Mouse (Mus musculus): ENCODE measurements around the gene Akap9. TPM values are rescaled to one million over a fixed set of nuclear protein-coding genes. Genes with fewer than 3 reads are reported as not detected.
"Not testable (repeated sequence)": the region's sequence is repeated elsewhere in the genome, so short reads cannot be mapped to it uniquely, and the experiment has no call there.

Gene Akap9
- polyA plus RNA-seq, 1 experiment from 2014 or later: 103 TPM

- H3K9me3 ChIP-seq (ENCODE audit: control insufficient read depth, low read length): no peaks in the 10 kb centered on the region
- no peaks in the 10 kb centered on the region; the same call in 1 of the 2 replicates for H3K4me1 ChIP-seq (replicated peaks; ENCODE audit: control insufficient read depth, insufficient read depth)
- H3K27me3 ChIP-seq (ENCODE audit: control insufficient read depth, insufficient read depth, low read length): no peaks in the 10 kb centered on the region
- peaks cover 9% of the 10 kb centered on the region for H3K36me3 ChIP-seq (ENCODE audit: control insufficient read depth, insufficient read depth, low read length)
- H3K27ac ChIP-seq (replicated peaks): peak overlapping the region; percentile 93
- WGBS: 1% methylated on average over 41 of the region's 41 CpGs
- peak overlapping the region; percentile 94 for H3K4me2 ChIP-seq (replicated peaks; ENCODE audit: low read depth)
- peak overlapping the region; percentile 96 for H3K4me3 ChIP-seq (ENCODE audit: low read depth, low read length)
- ATAC-seq (ENCODE audit: low FRiP score, low TSS enrichment) (peak; percentile 43; the same call in 1 of the 2 replicates), DNase-seq (ENCODE audit: low spot score) (no peak)
- peak overlapping the region; percentile 79 for H3K9ac ChIP-seq (ENCODE audit: low read length)
- TF ChIP-seq CTCF (IDR thresholded peaks at IDR 0.05; ENCODE audit: low read depth) (no peak), EP300 (optimal IDR thresholded peaks at IDR 0.05) (no peak)
These were observed 175.9 kb downstream of the Akap9 start for GRCm38 (mm10) chr5:4103626-4104340.

GRCm38 (mm10) chr5:4104341-4105040, 176.6 kb downstream of the Akap9 start, which contains the start of gene Cyp51:
TSS of gene Cyp51 (minus strand) at chr5:4104746.
- WGBS: under 1% methylated on average over 58 of the region's 59 CpGs

GRCm38 (mm10) chr5:4105651-4106186, 177.9 kb downstream of the Akap9 start:
- WGBS: 84% methylated on average over 2 of the region's 2 CpGs
- TF ChIP-seq CTCF (IDR thresholded peaks at IDR 0.05; ENCODE audit: low read depth) (no peak), EP300 (optimal IDR thresholded peaks at IDR 0.05) (no peak)
- no peaks in the 10 kb centered on the region for H3K36me3 ChIP-seq (ENCODE audit: control insufficient read depth, insufficient read depth, low read length)
- no peak overlapping the region for H3K4me2 ChIP-seq (replicated peaks; ENCODE audit: low read depth)
- H3K9me3 ChIP-seq (ENCODE audit: control insufficient read depth, low read length): no peaks in the 10 kb centered on the region
- no peak for DNase-seq (ENCODE audit: low spot score)
- no peaks in the 10 kb centered on the region; the same call in 1 of the 2 replicates for H3K4me1 ChIP-seq (replicated peaks; ENCODE audit: control insufficient read depth, insufficient read depth)
- no peak overlapping the region for H3K4me3 ChIP-seq (ENCODE audit: low read depth, low read length)
- no peak overlapping the region for H3K9ac ChIP-seq (ENCODE audit: low read length)
- no peaks in the 10 kb centered on the region for H3K27me3 ChIP-seq (ENCODE audit: control insufficient read depth, insufficient read depth, low read length)
- no peak for ATAC-seq (ENCODE audit: low FRiP score, low TSS enrichment)
- H3K27ac ChIP-seq (replicated peaks): no peak overlapping the region

More at GRCm38 (mm10) chr5:4104341-4105040, 176.6 kb downstream of the Akap9 start, which contains the start of gene Cyp51:
- Histone ChIP-seq H3K4me2 (replicated peaks; ENCODE audit: low read depth) (peak within 1 kb of the TSS; percentile 94), H3K4me1 (replicated peaks; ENCODE audit: control insufficient read depth, insufficient read depth) (no peaks in the 10 kb centered on the region; the same call in 1 of the 2 replicates), H3K4me3 (ENCODE audit: low read depth, low read length) (peak within 1 kb of the TSS; percentile 96), H3K27ac (replicated peaks) (peak within 1 kb of the TSS; percentile 93), H3K27me3 (ENCODE audit: control insufficient read depth, insufficient read depth, low read length) (no peaks in the 10 kb centered on the region), H3K36me3 (ENCODE audit: control insufficient read depth, insufficient read depth, low read length) (peaks cover 7% of the 10 kb centered on the region), H3K9me3 (ENCODE audit: control insufficient read depth, low read length) (no peaks in the 10 kb centered on the region), H3K9ac (ENCODE audit: low read length) (peak within 1 kb of the TSS; percentile 79)
- DNase-seq (ENCODE audit: low spot score) (peak; percentile 93), ATAC-seq (ENCODE audit: low FRiP score, low TSS enrichment) (peak; percentile 99)
- TF ChIP-seq CTCF (IDR thresholded peaks at IDR 0.05; ENCODE audit: low read depth): peak; percentile 8; the same call in 1 of the 2 replicates
- TF ChIP-seq EP300 (optimal IDR thresholded peaks at IDR 0.05): no peak

- H3K27ac ChIP-seq (replicated peaks); DNase-seq (ENCODE audit: low spot score); H3K9ac ChIP-seq (ENCODE audit: low read length); H3K27me3 ChIP-seq (ENCODE audit: control insufficient read depth, insufficient read depth, low read length); H3K9me3 ChIP-seq (ENCODE audit: control insufficient read depth, low read length); H3K4me2 ChIP-seq (replicated peaks; ENCODE audit: low read depth); H3K4me1 ChIP-seq (replicated peaks; ENCODE audit: control insufficient read depth, insufficient read depth); ATAC-seq (ENCODE audit: low FRiP score, low TSS enrichment); H3K4me3 ChIP-seq (ENCODE audit: low read depth, low read length); H3K36me3 ChIP-seq (ENCODE audit: control insufficient read depth, insufficient read depth, low read length): not testable (repeated sequence)
- WGBS: 72% methylated on average over 7 of the region's 7 CpGs
These were observed 179.2 kb downstream of the Akap9 start for GRCm38 (mm10) chr5:4107056-4107455.

GRCm38 (mm10) chr5:4112570-4113098, 184.8 kb downstream of the Akap9 start:
- DNase-seq (ENCODE audit: low spot score): no peak
- ATAC-seq (ENCODE audit: low FRiP score, low TSS enrichment): no peak
- H3K9me3 ChIP-seq (ENCODE audit: control insufficient read depth, low read length): no peaks in the 10 kb centered on the region
- H3K4me1 ChIP-seq (replicated peaks; ENCODE audit: control insufficient read depth, insufficient read depth): no peaks in the 10 kb centered on the region
- H3K4me2 ChIP-seq (replicated peaks; ENCODE audit: low read depth): no peak overlapping the region
- 89% methylated on average over 5 of the region's 5 CpGs for WGBS
- no peak overlapping the region for H3K27ac ChIP-seq (replicated peaks)
- TF ChIP-seq EP300 (optimal IDR thresholded peaks at IDR 0.05) (no peak), CTCF (IDR thresholded peaks at IDR 0.05; ENCODE audit: low read depth) (no peak)
- no peaks in the 10 kb centered on the region for H3K36me3 ChIP-seq (ENCODE audit: control insufficient read depth, insufficient read depth, low read length)
- no peak overlapping the region for H3K9ac ChIP-seq (ENCODE audit: low read length)
- H3K4me3 ChIP-seq (ENCODE audit: low read depth, low read length): no peak overlapping the region
- no peaks in the 10 kb centered on the region for H3K27me3 ChIP-seq (ENCODE audit: control insufficient read depth, insufficient read depth, low read length)

Other genes starting within 250 kb of the Akap9 start
- 5.9 and 6.2 TPM in 2 replicates for gene Ankib1, start 125.1 kb upstream of the Akap9 start, polyA plus RNA-seq (2015; fragmentation: Nextera tagmentation; extraction: Ambion mirVana)
- 18.2 and 19.8 TPM in 2 replicates for gene Krit1, start 124.9 kb upstream of the Akap9 start, polyA plus RNA-seq (2015; fragmentation: Nextera tagmentation; extraction: Ambion mirVana)
- not detected in 2 replicates for gene Lrrd1, start 82.9 kb upstream of the Akap9 start, polyA plus RNA-seq (2015; fragmentation: Nextera tagmentation; extraction: Ambion mirVana)
- gene Mterf1a, start 34.1 kb upstream of the Akap9 start, polyA plus RNA-seq (2015; fragmentation: Nextera tagmentation; extraction: Ambion mirVana): 4.1 and 4.9 TPM in 2 replicates
- 61.1 and 65.8 TPM in 2 replicates for gene Cyp51, start 176.7 kb downstream of the Akap9 start, polyA plus RNA-seq (2015; fragmentation: Nextera tagmentation; extraction: Ambion mirVana)